Mouse (Mus musculus) cerebellum, adult 18-20 months (tissue): ENCODE results near the gene Henmt1.

ENCODE experiments used
- DNase-seq, 2 experiments: peaks; one replicate each; pipeline ENCODE4 v3.0.0; 2021

Henmt1 gene

GRCm38 (mm10) chr3:108939573-108939972 is at the start of gene Henmt1:
Gene Henmt1 (plus strand): TSS chr3:108939873.
- DNase-seq = no peak

- DNase-seq = no peak
Measured at GRCm38 (mm10) chr3:108889908-108890307, 49.8 kb upstream of the Henmt1 start, which contains the start of gene Fndc7. Gene Fndc7 (minus strand): TSS chr3:108890008.

- DNase-seq = no peak
Measured at GRCm38 (mm10) chr3:108892080-108892479, 47.6 kb upstream of the Henmt1 start.

- DNase-seq = no peak
Measured at GRCm38 (mm10) chr3:108892914-108893313, 46.8 kb upstream of the Henmt1 start.

GRCm38 (mm10) chr3:108898640-108899039 is 41.0 kb upstream of the Henmt1 start:
- no peak for DNase-seq

GRCm38 (mm10) chr3:108900147-108900546 is 39.5 kb upstream of the Henmt1 start:
- no peak for DNase-seq

GRCm38 (mm10) chr3:108900681-108901080 is 39.0 kb upstream of the Henmt1 start:
- DNase-seq = no peak

- DNase-seq = no peak
Measured at GRCm38 (mm10) chr3:108902038-108902437, 37.6 kb upstream of the Henmt1 start.

- no peak for DNase-seq
Measured at GRCm38 (mm10) chr3:108902934-108903333, 36.7 kb upstream of the Henmt1 start.

GRCm38 (mm10) chr3:108910303-108911080 is 29.2 kb upstream of the Henmt1 start:
- peak; percentile 84 to 87 for DNase-seq

GRCm38 (mm10) chr3:108911081-108911547 is 28.6 kb upstream of the Henmt1 start:
- DNase-seq = peak in 1 of 2 experiments; percentile 43

- peak; percentile 95 to 97 for DNase-seq
Measured at GRCm38 (mm10) chr3:108911548-108912413, 27.9 kb upstream of the Henmt1 start, which contains the start of gene Prpf38b. Gene Prpf38b (minus strand): TSS chr3:108911727.

GRCm38 (mm10) chr3:108915999-108916398 is 23.7 kb upstream of the Henmt1 start:
- DNase-seq = peak; percentile 76 to 77

GRCm38 (mm10) chr3:108916857-108917256 is 22.8 kb upstream of the Henmt1 start:
- peak in 1 of 2 experiments; percentile 28 for DNase-seq

GRCm38 (mm10) chr3:108917986-108918385 is 21.7 kb upstream of the Henmt1 start:
- no peak for DNase-seq

- no peak for DNase-seq
Measured at GRCm38 (mm10) chr3:108918852-108919251, 20.8 kb upstream of the Henmt1 start.

GRCm38 (mm10) chr3:108920442-108921070 is 19.1 kb upstream of the Henmt1 start:
- no peak for DNase-seq

- DNase-seq = no peak
Measured at GRCm38 (mm10) chr3:108921822-108922221, 17.9 kb upstream of the Henmt1 start.

GRCm38 (mm10) chr3:108925677-108926076 is 14.0 kb upstream of the Henmt1 start:
- DNase-seq = no peak

GRCm38 (mm10) chr3:108926308-108926707 is 13.4 kb upstream of the Henmt1 start:
- no peak for DNase-seq

- no peak for DNase-seq
Measured at GRCm38 (mm10) chr3:108933557-108933956, 6.1 kb upstream of the Henmt1 start.

- no peak for DNase-seq
Measured at GRCm38 (mm10) chr3:108938691-108939090, 982 bp upstream of the Henmt1 start.
